ENCODE assay signal across 24 mouse cellular contexts in genomic region chr8:34294721-34295120, GRCm38 (mm10).
DNase-seq lines count a peak whose midpoint lies in the region; ATAC-seq and TF ChIP-seq lines count a peak whose summit lies in the region.
"Had no signal": no experiment of that assay in that cellular context is flagged by ENCODE, and none has a peak within 500 bp of the region (broad histone marks: within the 10 kb centered on the region; RNA-seq: fewer than 3 reads in every experiment).

No protein-coding gene starts in this region.

- H3K27me3 ChIP-seq in forebrain, embryonic 14.5 days (replicated peaks; ENCODE audit: control insufficient read depth, insufficient read depth, low read length) = no peaks in the 10 kb centered on the region
- no peaks in the 10 kb centered on the region for H3K27me3 ChIP-seq in forebrain, embryonic 15.5 days
- H3K27me3 ChIP-seq in forebrain, postnatal 0 days (ENCODE audit: insufficient read depth, low read length) = no peaks in the 10 kb centered on the region
- H3K27me3 ChIP-seq in forebrain, embryonic 10.5 days (ENCODE audit: poor library complexity, severe bottlenecking) = no peaks in the 10 kb centered on the region
- H3K27me3 ChIP-seq: CH12.LX; embryonic facial prominence, embryonic 13.5 days; embryonic facial prominence, embryonic 15.5 days; Patski had no signal

- 71% methylated on average over 8 of the region's 8 CpGs for WGBS in forebrain, embryonic 14.5 days
- WGBS in forebrain, embryonic 15.5 days = 65% methylated on average over 8 of the region's 8 CpGs
- 61% methylated on average over 8 of the region's 8 CpGs for WGBS in forebrain, postnatal 0 days
- WGBS in forebrain, embryonic 10.5 days = 92% methylated on average over 8 of the region's 8 CpGs

- no peak overlapping the region for H3K4me3 ChIP-seq in forebrain, embryonic 14.5 days (ENCODE audit: low read depth, low read length)
- H3K4me3 ChIP-seq in forebrain, embryonic 15.5 days = no peak overlapping the region
- H3K4me3 ChIP-seq in forebrain, postnatal 0 days (ENCODE audit: low read depth, low read length) = no peak overlapping the region
- no peak overlapping the region for H3K4me3 ChIP-seq in forebrain, embryonic 10.5 days
- H3K4me3 ChIP-seq: embryonic facial prominence, embryonic 13.5 days; embryonic facial prominence, embryonic 15.5 days; erythroblast, embryonic 14.5 days had no signal

- H3K4me2 ChIP-seq in forebrain, embryonic 14.5 days (ENCODE audit: low read length) = no peak overlapping the region
- no peak overlapping the region for H3K4me2 ChIP-seq in forebrain, embryonic 15.5 days (replicated peaks)
- H3K4me2 ChIP-seq in forebrain, postnatal 0 days (ENCODE audit: low read depth) = no peak overlapping the region
- H3K4me2 ChIP-seq: embryonic facial prominence, embryonic 13.5 days; embryonic facial prominence, embryonic 15.5 days had no signal

- H3K9ac ChIP-seq in forebrain, embryonic 14.5 days (ENCODE audit: low read length) = no peak overlapping the region
- H3K9ac ChIP-seq in forebrain, embryonic 15.5 days (replicated peaks) = no peak overlapping the region
- no peak overlapping the region for H3K9ac ChIP-seq in forebrain, postnatal 0 days
- H3K9ac ChIP-seq: embryonic facial prominence, embryonic 13.5 days; embryonic facial prominence, embryonic 15.5 days had no signal

- H3K9me3 ChIP-seq in forebrain, embryonic 14.5 days (replicated peaks; ENCODE audit: control insufficient read depth, low read length) = peaks cover 5% of the 10 kb centered on the region; the same call in 1 of the 2 replicates
- no peaks in the 10 kb centered on the region for H3K9me3 ChIP-seq in forebrain, embryonic 15.5 days
- 0 out of 2 replicates have a peak, but pooled peaks cover 4% of the 10 kb centered on the region for H3K9me3 ChIP-seq in forebrain, postnatal 0 days (ENCODE audit: low read length)
- peaks cover 11% of the 10 kb centered on the region; the same call in 1 of the 2 replicates for H3K9me3 ChIP-seq in forebrain, embryonic 10.5 days
- H3K9me3 ChIP-seq: embryonic facial prominence, embryonic 13.5 days had no signal

- DNase-seq in forebrain, embryonic 14.5 days (ENCODE audit: low spot score) = peak; percentile 61
- no peak for DNase-seq in forebrain, postnatal 0 days
- DNase-seq in forebrain, embryonic 10.5 days (ENCODE audit: extremely low spot score, low spot score) = no peak
- DNase-seq in telencephalon, adult 2 months (ENCODE audit: low read depth, low spot score) = peak; percentile 8
- no peak for DNase-seq in T-cell, adult 2 months (ENCODE audit: low spot score)
- DNase-seq: adrenal gland, adult 2 months; adrenal gland, postnatal 10 days; adrenal gland, postnatal 25 days; B cell, adult 2 months; cerebellum, adult 11 months; cerebellum, adult 18-20 months; cerebellum, adult 8-10 months; cerebellum, adult 9-11 months; cerebellum, postnatal 14 days; cerebellum, postnatal 36 days; embryo, embryonic 11 days had no signal

- no peak overlapping the region for H3K27ac ChIP-seq in forebrain, embryonic 14.5 days (ENCODE audit: low read depth, low read length)
- no peak overlapping the region for H3K27ac ChIP-seq in forebrain, embryonic 15.5 days (replicated peaks)
- H3K27ac ChIP-seq in forebrain, postnatal 0 days (ENCODE audit: low read depth, low read length) = no peak overlapping the region
- no peak overlapping the region for H3K27ac ChIP-seq in forebrain, embryonic 10.5 days
- H3K27ac ChIP-seq: embryonic facial prominence, embryonic 13.5 days; embryonic facial prominence, embryonic 15.5 days had no signal

- no peaks in the 10 kb centered on the region for H3K4me1 ChIP-seq in forebrain, embryonic 14.5 days (ENCODE audit: control insufficient read depth, insufficient read depth, low read length)
- no peaks in the 10 kb centered on the region for H3K4me1 ChIP-seq in forebrain, embryonic 15.5 days
- no peaks in the 10 kb centered on the region for H3K4me1 ChIP-seq in forebrain, postnatal 0 days (ENCODE audit: insufficient read depth)
- no peaks in the 10 kb centered on the region for H3K4me1 ChIP-seq in forebrain, embryonic 10.5 days
- H3K4me1 ChIP-seq: embryonic facial prominence, embryonic 13.5 days; embryonic facial prominence, embryonic 15.5 days had no signal

- no peak for ATAC-seq in forebrain, embryonic 14.5 days
- no peak; the same call in 1 of the 2 replicates for ATAC-seq in forebrain, embryonic 15.5 days (replicated peaks)
- ATAC-seq in forebrain, postnatal 0 days = peak; percentile 34; the same call in 1 of the 2 replicates
- ATAC-seq: CD4-positive, CD25-positive, alpha-beta regulatory T cell, adult 4 months; Patski had no signal

- no peak for TF ChIP-seq CTCF in forebrain, postnatal 0 days (IDR thresholded peaks at IDR 0.05; ENCODE audit: low read depth)

- H3K36me3 ChIP-seq in forebrain, embryonic 14.5 days (ENCODE audit: control insufficient read depth, insufficient read depth, low read length) = no peaks in the 10 kb centered on the region
- H3K36me3 ChIP-seq in forebrain, embryonic 15.5 days = no peaks in the 10 kb centered on the region
- H3K36me3 ChIP-seq in forebrain, postnatal 0 days (ENCODE audit: insufficient read depth) = no peaks in the 10 kb centered on the region
- H3K36me3 ChIP-seq in forebrain, embryonic 10.5 days (replicated peaks) = no peaks in the 10 kb centered on the region
- H3K36me3 ChIP-seq: embryonic facial prominence, embryonic 13.5 days; embryonic facial prominence, embryonic 15.5 days; G1E had no signal

Comparison
In these comparisons a context has a peak if more than half of its experiments do, and no peak if none do; other contexts are left out.
1. DNase-seq: peak in forebrain, embryonic 14.5 days (single experiment) and telencephalon, adult 2 months (single experiment); none in forebrain, postnatal 0 days (single experiment), forebrain, embryonic 10.5 days (single experiment) and T-cell, adult 2 months (single experiment).